Mouse (Mus musculus) heart, postnatal 0 days (tissue): ENCODE measurements around the gene Nuak2.

ENCODE experiments used
- CTCF ChIP-seq: IDR thresholded peaks from 2 replicates; pipeline ENCODE4 v1.5.1; 2016; ENCODE audit warnings: antibody characterized with exemption, control low read depth, low read depth
- EP300 ChIP-seq: IDR thresholded peaks from 2 replicates; pipeline ENCODE4 v1.6.1; 2016; ENCODE audit warnings: antibody characterized with exemption, low read depth

GRCm38 (mm10) chr1:132289965-132290364 lies 26.0 kb upstream of the Nuak2 start:
- TF ChIP-seq CTCF, result no peak
- no peak for TF ChIP-seq EP300
